Mouse (Mus musculus): ENCODE results near the gene Hsh2d. TPM values are rescaled to one million over a fixed set of nuclear protein-coding genes. Genes with fewer than 3 reads are reported as not detected.

The Hsh2d gene
- polyA plus RNA-seq, 1 experiment from 2014 or later = not detected

GRCm38 (mm10) chr8:72208582-72208981, 19.1 kb downstream of the Hsh2d start:
- H3K9ac ChIP-seq = no peak overlapping the region
- H3K4me1 ChIP-seq (replicated peaks) = no peaks in the 10 kb centered on the region
- H3K36me3 ChIP-seq = no peaks in the 10 kb centered on the region
- H3K4me3 ChIP-seq = no peak overlapping the region
- peaks cover 14% of the 10 kb centered on the region for H3K9me3 ChIP-seq
- no peak overlapping the region for H3K4me2 ChIP-seq
- no peak for ATAC-seq (ENCODE audit: low FRiP score)
- 77% methylated on average over 1 of the region's 1 CpGs for WGBS
- no peak overlapping the region for H3K27ac ChIP-seq
- H3K27me3 ChIP-seq = peaks cover 6% of the 10 kb centered on the region

GRCm38 (mm10) chr8:72210222-72210621, 20.8 kb downstream of the Hsh2d start:
- Histone ChIP-seq H3K4me3 (no peak overlapping the region), H3K9me3 (no peaks in the 10 kb centered on the region), H3K9ac (no peak overlapping the region), H3K27ac (no peak overlapping the region), H3K4me1 (replicated peaks) (no peaks in the 10 kb centered on the region), H3K36me3 (no peaks in the 10 kb centered on the region), H3K27me3 (peaks cover 12% of the 10 kb centered on the region), H3K4me2 (no peak overlapping the region)
- ATAC-seq (ENCODE audit: low FRiP score) = no peak
- WGBS = 76% methylated on average over 4 of the region's 4 CpGs

- H3K4me3 ChIP-seq = no peak overlapping the region
- WGBS = 64% methylated on average over 2 of the region's 2 CpGs
- H3K27ac ChIP-seq = no peak overlapping the region
- no peaks in the 10 kb centered on the region for H3K9me3 ChIP-seq
- ATAC-seq (ENCODE audit: low FRiP score) = no peak
- no peak overlapping the region for H3K4me2 ChIP-seq
- no peaks in the 10 kb centered on the region for H3K4me1 ChIP-seq (replicated peaks)
- no peaks in the 10 kb centered on the region for H3K36me3 ChIP-seq
- peaks cover 16% of the 10 kb centered on the region for H3K27me3 ChIP-seq
- no peak overlapping the region for H3K9ac ChIP-seq
Observed at GRCm38 (mm10) chr8:72210710-72211109, 21.3 kb downstream of the Hsh2d start.

GRCm38 (mm10) chr8:72211846-72212245, 22.4 kb downstream of the Hsh2d start:
- Histone ChIP-seq H3K4me3 (no peak overlapping the region), H3K9ac (no peak overlapping the region), H3K4me2 (no peak overlapping the region), H3K4me1 (replicated peaks) (no peaks in the 10 kb centered on the region), H3K27me3 (peaks cover 26% of the 10 kb centered on the region), H3K27ac (no peak overlapping the region), H3K9me3 (no peaks in the 10 kb centered on the region), H3K36me3 (no peaks in the 10 kb centered on the region)
- ATAC-seq (ENCODE audit: low FRiP score) = no peak
- 91% methylated on average over 1 of the region's 1 CpGs for WGBS

GRCm38 (mm10) chr8:72212751-72213150, 23.3 kb downstream of the Hsh2d start, which contains the start of gene Cib3:
Gene Cib3 (minus strand): TSS chr8:72212837.
- Histone ChIP-seq H3K27ac (no peak within 1 kb of the TSS), H3K4me2 (no peak within 1 kb of the TSS), H3K36me3 (no peaks in the 10 kb centered on the region), H3K9me3 (no peaks in the 10 kb centered on the region), H3K4me1 (replicated peaks) (no peaks in the 10 kb centered on the region), H3K27me3 (peaks cover 35% of the 10 kb centered on the region), H3K9ac (no peak within 1 kb of the TSS), H3K4me3 (no peak within 1 kb of the TSS)
- WGBS = 67% methylated on average over 4 of the region's 4 CpGs
- no peak for ATAC-seq (ENCODE audit: low FRiP score)

- H3K27me3 ChIP-seq = peaks cover 36% of the 10 kb centered on the region
- 73% methylated on average over 4 of the region's 4 CpGs for WGBS
- no peak within 1 kb of the TSS for H3K4me3 ChIP-seq
- H3K4me2 ChIP-seq = no peak within 1 kb of the TSS
- no peaks in the 10 kb centered on the region for H3K4me1 ChIP-seq (replicated peaks)
- ATAC-seq (ENCODE audit: low FRiP score) = no peak
- H3K27ac ChIP-seq = no peak within 1 kb of the TSS
- H3K9me3 ChIP-seq = no peaks in the 10 kb centered on the region
- no peaks in the 10 kb centered on the region for H3K36me3 ChIP-seq
- no peak within 1 kb of the TSS for H3K9ac ChIP-seq
Observed at GRCm38 (mm10) chr8:72213536-72213935, 24.1 kb downstream of the Hsh2d start, which contains the start of gene Gm11034. Gene Gm11034 (minus strand): TSS chr8:72213636.

GRCm38 (mm10) chr8:72215060-72215459, 25.6 kb downstream of the Hsh2d start:
- no peaks in the 10 kb centered on the region for H3K9me3 ChIP-seq
- no peak for ATAC-seq (ENCODE audit: low FRiP score)
- H3K27me3 ChIP-seq = peaks cover 36% of the 10 kb centered on the region
- H3K36me3 ChIP-seq = no peaks in the 10 kb centered on the region
- no peak overlapping the region for H3K4me2 ChIP-seq
- no peak overlapping the region for H3K4me3 ChIP-seq
- WGBS = 51% methylated on average over 2 of the region's 2 CpGs
- peaks cover under 1% of the 10 kb centered on the region for H3K4me1 ChIP-seq (replicated peaks)
- H3K9ac ChIP-seq = no peak overlapping the region
- no peak overlapping the region for H3K27ac ChIP-seq

- Histone ChIP-seq H3K27me3 (peaks cover 36% of the 10 kb centered on the region), H3K4me2 (no peak overlapping the region), H3K9ac (no peak overlapping the region), H3K27ac (no peak overlapping the region), H3K9me3 (no peaks in the 10 kb centered on the region), H3K4me3 (no peak overlapping the region), H3K36me3 (no peaks in the 10 kb centered on the region), H3K4me1 (replicated peaks) (peaks cover 8% of the 10 kb centered on the region)
- no peak for ATAC-seq (ENCODE audit: low FRiP score)
- WGBS = 31% methylated on average over 1 of the region's 1 CpGs
Observed at GRCm38 (mm10) chr8:72215871-72216270, 26.4 kb downstream of the Hsh2d start.

GRCm38 (mm10) chr8:72218781-72219540, 29.5 kb downstream of the Hsh2d start:
- peaks cover 31% of the 10 kb centered on the region for H3K36me3 ChIP-seq
- peaks cover 18% of the 10 kb centered on the region for H3K4me1 ChIP-seq (replicated peaks)
- peaks cover 30% of the 10 kb centered on the region for H3K27me3 ChIP-seq
- H3K4me2 ChIP-seq = peak overlapping the region; percentile 97
- H3K9me3 ChIP-seq = no peaks in the 10 kb centered on the region
- ATAC-seq (ENCODE audit: low FRiP score) = peak; percentile 49
- no peak overlapping the region for H3K9ac ChIP-seq
- H3K4me3 ChIP-seq = peak overlapping the region; percentile 90
- no peak overlapping the region for H3K27ac ChIP-seq
- 84% methylated on average over 9 of the region's 10 CpGs for WGBS

GRCm38 (mm10) chr8:72219541-72220363, 30.3 kb downstream of the Hsh2d start, which contains the start of gene Fam32a:
Gene Fam32a (plus strand): TSS chr8:72219730.
- WGBS = 11% methylated on average over 39 of the region's 39 CpGs
- H3K9me3 ChIP-seq = no peaks in the 10 kb centered on the region
- H3K27ac ChIP-seq = peak within 1 kb of the TSS; percentile 84
- H3K4me3 ChIP-seq = peak within 1 kb of the TSS; percentile 90
- H3K4me1 ChIP-seq (replicated peaks) = peaks cover 18% of the 10 kb centered on the region
- peaks cover 29% of the 10 kb centered on the region for H3K27me3 ChIP-seq
- H3K36me3 ChIP-seq = peaks cover 32% of the 10 kb centered on the region
- ATAC-seq (ENCODE audit: low FRiP score) = peak; percentile 98
- H3K9ac ChIP-seq = peak within 1 kb of the TSS; percentile 88
- H3K4me2 ChIP-seq = peak within 1 kb of the TSS; percentile 97

GRCm38 (mm10) chr8:72220758-72221157, 31.3 kb downstream of the Hsh2d start:
- Histone ChIP-seq H3K4me3 (peak overlapping the region; percentile 90), H3K27me3 (peaks cover 20% of the 10 kb centered on the region), H3K9me3 (no peaks in the 10 kb centered on the region), H3K36me3 (peaks cover 32% of the 10 kb centered on the region), H3K4me2 (peak overlapping the region; percentile 97), H3K9ac (no peak overlapping the region), H3K27ac (no peak overlapping the region), H3K4me1 (replicated peaks) (peaks cover 18% of the 10 kb centered on the region)
- ATAC-seq (ENCODE audit: low FRiP score) = no peak
- WGBS = 82% methylated on average over 4 of the region's 4 CpGs

GRCm38 (mm10) chr8:72222656-72223055, 33.2 kb downstream of the Hsh2d start:
- peaks cover 32% of the 10 kb centered on the region for H3K36me3 ChIP-seq

More at GRCm38 (mm10) chr8:72222656-72223055, 33.2 kb downstream of the Hsh2d start:
- H3K27me3 ChIP-seq = peaks cover 2% of the 10 kb centered on the region; the same call in 1 of the 2 replicates
- ATAC-seq (ENCODE audit: low FRiP score) = no peak
- H3K27ac ChIP-seq = no peak overlapping the region
- H3K4me1 ChIP-seq (replicated peaks) = peaks cover 18% of the 10 kb centered on the region
- H3K4me3 ChIP-seq = no peak overlapping the region
- no peak overlapping the region for H3K4me2 ChIP-seq
- H3K9me3 ChIP-seq = no peaks in the 10 kb centered on the region
- 94% methylated on average over 5 of the region's 5 CpGs for WGBS
- no peak overlapping the region for H3K9ac ChIP-seq
